ENCODE assay signal across 9 mouse cellular contexts in the genomic region with DNA sequence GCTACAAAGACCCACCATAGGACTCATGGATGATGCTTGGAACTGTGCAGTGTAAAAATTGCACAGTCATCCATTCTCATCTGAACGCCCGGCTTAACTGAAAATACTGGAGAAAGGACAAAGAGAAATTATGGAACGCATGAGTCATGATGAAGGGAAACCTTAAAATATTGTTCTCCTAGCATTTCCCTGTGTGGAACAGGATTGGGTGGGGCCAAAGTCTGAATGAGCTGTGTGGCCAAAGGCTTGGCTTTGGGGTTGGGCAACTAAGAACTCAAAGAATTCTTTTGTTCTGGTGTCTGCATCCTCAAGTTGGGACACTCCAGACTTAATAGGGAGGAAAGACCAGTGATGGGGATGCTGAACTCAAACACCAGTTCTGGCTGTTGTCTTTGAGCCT.
"Had no signal": no experiment of that assay in that cellular context is flagged by ENCODE, and none has a peak within 500 bp of the region (broad histone marks: within the 10 kb centered on the region; RNA-seq: fewer than 3 reads in every experiment).

No protein-coding gene starts in this region.

- ATAC-seq: liver, postnatal 0 days; midbrain, embryonic 13.5 days had no signal

- H3K36me3 ChIP-seq: limb, embryonic 15.5 days; liver, embryonic 13.5 days; midbrain, embryonic 13.5 days; neural tube, embryonic 15.5 days had no signal

- H3K4me2 ChIP-seq: limb, embryonic 15.5 days; liver, embryonic 13.5 days; midbrain, embryonic 13.5 days; neural tube, embryonic 15.5 days had no signal

- H3K4me3 ChIP-seq: limb, embryonic 15.5 days; liver, embryonic 13.5 days; midbrain, embryonic 13.5 days; neural tube, embryonic 15.5 days had no signal

- H3K9me3 ChIP-seq: limb, embryonic 15.5 days; liver, embryonic 13.5 days; midbrain, embryonic 13.5 days; neural tube, embryonic 15.5 days had no signal

- H3K4me1 ChIP-seq: limb, embryonic 15.5 days; liver, embryonic 13.5 days had no signal

- H3K27me3 ChIP-seq: liver, embryonic 13.5 days; neural tube, embryonic 15.5 days had no signal

- H3K9ac ChIP-seq: limb, embryonic 15.5 days; liver, embryonic 13.5 days; liver, postnatal 0 days; midbrain, embryonic 13.5 days; neural tube, embryonic 15.5 days had no signal

- H3K27ac ChIP-seq: limb, embryonic 15.5 days; liver, embryonic 13.5 days; midbrain, embryonic 13.5 days; neural tube, embryonic 15.5 days; stomach, postnatal 0 days had no signal

- DNase-seq: kidney, postnatal 10 days; liver, embryonic 13.5 days; liver, postnatal 0 days; lung, postnatal 36 days; right cerebral cortex, adult 18-20 months had no signal
